Comparison of ENCODE assay signal across 10 mouse cellular contexts in the genomic region with DNA sequence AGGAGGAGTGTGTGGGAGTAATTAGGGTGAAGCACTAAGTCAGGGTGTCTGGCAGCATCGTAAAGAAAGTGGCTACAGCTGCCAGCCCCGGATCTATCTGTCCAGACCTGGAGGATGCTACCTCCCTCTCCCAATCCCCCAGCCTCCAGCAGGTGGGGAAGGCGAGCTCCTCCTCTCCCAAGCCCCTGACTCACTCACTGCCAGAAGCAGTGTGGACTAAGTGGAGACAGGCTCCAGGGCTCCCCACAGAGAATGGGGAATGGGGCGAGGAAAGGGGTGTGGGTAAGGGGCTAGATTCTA. TPM values are rescaled to one million over a fixed set of nuclear protein-coding genes. Genes with fewer than 3 reads are reported as not detected.
DNase-seq lines count a peak whose midpoint lies in the region; ATAC-seq and TF ChIP-seq lines count a peak whose summit lies in the region.
"Had no signal": no experiment of that assay in that cellular context is flagged by ENCODE, and none has a peak within 500 bp of the region (broad histone marks: within the 10 kb centered on the region; RNA-seq: fewer than 3 reads in every experiment).

No protein-coding gene starts in this region.

- H3K4me2 ChIP-seq in hindbrain, embryonic 14.5 days (replicated peaks) = peak overlapping the region; percentile 77
- H3K4me2 ChIP-seq in midbrain, embryonic 14.5 days (ENCODE audit: low read length) = peak overlapping the region; percentile 86

- peak overlapping the region; percentile 52; the same call in 1 of the 2 replicates for H3K9ac ChIP-seq in ES-Bruce4 (ENCODE audit: low read depth, poor library complexity, severe bottlenecking)
- peak overlapping the region; percentile 70 for H3K9ac ChIP-seq in hindbrain, embryonic 14.5 days
- H3K9ac ChIP-seq in midbrain, embryonic 14.5 days (replicated peaks; ENCODE audit: low read length) = peak overlapping the region; percentile 81

- peak overlapping the region; percentile 49 for H3K4me3 ChIP-seq in ES-Bruce4 (ENCODE audit: low read depth, low read length)
- peak overlapping the region; percentile 68 for H3K4me3 ChIP-seq in hindbrain, embryonic 14.5 days (replicated peaks; ENCODE audit: low read length)
- H3K4me3 ChIP-seq in midbrain, embryonic 14.5 days (replicated peaks; ENCODE audit: low read depth, low read length) = peak overlapping the region; percentile 72

- H3K36me3 ChIP-seq in ES-Bruce4 (ENCODE audit: control insufficient read depth, insufficient read depth, low read length, poor library complexity, severe bottlenecking) = no peaks in the 10 kb centered on the region; the same call in 1 of the 2 replicates
- no peaks in the 10 kb centered on the region for H3K36me3 ChIP-seq in hindbrain, embryonic 14.5 days (replicated peaks; ENCODE audit: control insufficient read depth, insufficient read depth)
- peaks cover 6% of the 10 kb centered on the region; the same call in 1 of the 2 replicates for H3K36me3 ChIP-seq in midbrain, embryonic 14.5 days (ENCODE audit: control insufficient read depth, insufficient read depth, low read length)

- H3K27me3 ChIP-seq in ES-Bruce4 (ENCODE audit: control insufficient read depth, insufficient read depth, low read length, poor library complexity, severe bottlenecking) = no peaks in the 10 kb centered on the region
- no peaks in the 10 kb centered on the region for H3K27me3 ChIP-seq in hindbrain, embryonic 14.5 days (ENCODE audit: control insufficient read depth, insufficient read depth, low read length)
- H3K27me3 ChIP-seq in midbrain, embryonic 14.5 days (ENCODE audit: control insufficient read depth, insufficient read depth, low read length) = no peaks in the 10 kb centered on the region

- H3K4me1 ChIP-seq in ES-Bruce4 (ENCODE audit: control insufficient read depth, insufficient read depth, low read length) = peaks cover 2% of the 10 kb centered on the region
- H3K4me1 ChIP-seq in hindbrain, embryonic 14.5 days (replicated peaks; ENCODE audit: control insufficient read depth, insufficient read depth, low read length) = peaks cover 48% of the 10 kb centered on the region
- H3K4me1 ChIP-seq in midbrain, embryonic 14.5 days (ENCODE audit: control insufficient read depth, insufficient read depth, low read length) = peaks cover 59% of the 10 kb centered on the region

- peak; percentile 63 for DNase-seq in brain, embryonic 14.5 days (ENCODE audit: low read depth)
- DNase-seq in hindbrain, embryonic 14.5 days (ENCODE audit: low spot score) = no peak
- peak; percentile 57 for DNase-seq in midbrain, embryonic 14.5 days
- DNase-seq in spleen, postnatal 36 days (ENCODE audit: low spot score in 2 of 2) = no peak
- DNase-seq in ovary, adult 18-20 months (ENCODE audit: low spot score) = no peak
- no peak for DNase-seq in thymus, postnatal 25 days
- DNase-seq: gastrocnemius, postnatal 25 days had no signal

- no peak for ATAC-seq in hindbrain, embryonic 14.5 days (ENCODE audit: low FRiP score)
- ATAC-seq in midbrain, embryonic 14.5 days (ENCODE audit: low FRiP score, low TSS enrichment) = no peak
- ATAC-seq in monocyte, adult 5-6 weeks (replicated peaks; ENCODE audit: insufficient number of reproducible peaks, low FRiP score, low TSS enrichment, poor library complexity, severe bottlenecking) = no peak

- H3K9me3 ChIP-seq in ES-Bruce4 (replicated peaks; ENCODE audit: control insufficient read depth, insufficient read depth, low read length, poor library complexity, severe bottlenecking) = no peaks in the 10 kb centered on the region
- H3K9me3 ChIP-seq in hindbrain, embryonic 14.5 days (ENCODE audit: control insufficient read depth, low read length) = no peaks in the 10 kb centered on the region
- H3K9me3 ChIP-seq in midbrain, embryonic 14.5 days (ENCODE audit: control insufficient read depth, low read length) = no peaks in the 10 kb centered on the region

- WGBS in hindbrain, embryonic 14.5 days = 14% methylated on average over 4 of the region's 4 CpGs
- 6% methylated on average over 4 of the region's 4 CpGs for WGBS in midbrain, embryonic 14.5 days

- TF ChIP-seq EP300 in ES-Bruce4 (IDR thresholded peaks at IDR 0.05; ENCODE audit: insufficient read depth, low read depth, low read length) = no peak

- no peak for TF ChIP-seq POLR2A in ES-Bruce4 (IDR thresholded peaks at IDR 0.05; ENCODE audit: insufficient read depth, low read length)
- no peak for TF ChIP-seq POLR2A in brain, embryonic 14.5 days (IDR thresholded peaks at IDR 0.05; ENCODE audit: borderline replicate concordance, extremely low read depth, insufficient read depth, insufficient read length, poor library complexity, severe bottlenecking)

- peak; percentile 17 for TF ChIP-seq CTCF in ES-Bruce4 (IDR thresholded peaks at IDR 0.05; ENCODE audit: low read depth, low read length)
- peak; percentile 29; the same call in 1 of the 2 replicates for TF ChIP-seq CTCF in brain, embryonic 14.5 days (IDR thresholded peaks at IDR 0.05; ENCODE audit: borderline replicate concordance, extremely low read depth, insufficient read depth, insufficient read length)

- H3K27ac ChIP-seq in ES-Bruce4 (ENCODE audit: insufficient read depth, low read length) = no peak overlapping the region
- H3K27ac ChIP-seq in hindbrain, embryonic 14.5 days = peak overlapping the region; percentile 51; the same call in 1 of the 2 replicates
- H3K27ac ChIP-seq in midbrain, embryonic 14.5 days (replicated peaks; ENCODE audit: low read depth, low read length) = peak overlapping the region; percentile 78; the same call in 1 of the 2 replicates

RNA-seq across cellular contexts. Expression of gene Igsf9, which starts 1.7 kb away (rescaled TPM):
- 40.5 and 40.6 TPM in 2 replicates for polyA plus RNA-seq in ES-Bruce4 (2011; ENCODE audit: insufficient read depth, insufficient read length, low read depth, missing spikeins)
- polyA plus RNA-seq in brain, embryonic 14.5 days (2012; rRNA removed) = 129 and 161 TPM in 2 replicates
- polyA plus RNA-seq in hindbrain, embryonic 14.5 days (2014; fragmentation: Nextera tagmentation; extraction: Ambion mirVana) = 27.6 and 28.5 TPM in 2 replicates
- 49.6 and 52.6 TPM in 2 replicates for polyA plus RNA-seq in midbrain, embryonic 14.5 days (2014; fragmentation: Nextera tagmentation; extraction: Ambion mirVana)
- 1.1 to 6.0 TPM (median 1.2 TPM) in 3 replicates for total RNA-seq in monocyte, adult 5-6 weeks (2017)

RNA-seq across cellular contexts. Expression of gene Slamf9, which starts 8.2 kb away (rescaled TPM):
- polyA plus RNA-seq in ES-Bruce4 (2011; ENCODE audit: insufficient read depth, insufficient read length, low read depth, missing spikeins) = 0.46 and 0.85 TPM in 2 replicates
- polyA plus RNA-seq in brain, embryonic 14.5 days (2012; rRNA removed) = 0.16 and 0.18 TPM in 2 replicates
- polyA plus RNA-seq in hindbrain, embryonic 14.5 days (2014; fragmentation: Nextera tagmentation; extraction: Ambion mirVana) = 0.15 and 0.26 TPM in 2 replicates
- 0.32 TPM in 1 of 2 replicates, not detected in the other for polyA plus RNA-seq in midbrain, embryonic 14.5 days (2014; fragmentation: Nextera tagmentation; extraction: Ambion mirVana)
- total RNA-seq in monocyte, adult 5-6 weeks (2017) = 17.0 to 25.6 TPM (median 21.4 TPM) in 3 replicates
- total RNA-seq: layer of hippocampus, postnatal 25 days had no signal

RNA-seq across cellular contexts. Expression of gene Tagln2, which starts 16.5 kb away (rescaled TPM):
- polyA plus RNA-seq in ES-Bruce4 (2011; ENCODE audit: insufficient read depth, insufficient read length, low read depth, missing spikeins) = 269 and 312 TPM in 2 replicates
- polyA plus RNA-seq in brain, embryonic 14.5 days (2012; rRNA removed) = 37.3 and 44.7 TPM in 2 replicates
- polyA plus RNA-seq in hindbrain, embryonic 14.5 days (2014; fragmentation: Nextera tagmentation; extraction: Ambion mirVana) = 53.0 and 62.6 TPM in 2 replicates
- polyA plus RNA-seq in midbrain, embryonic 14.5 days (2014; fragmentation: Nextera tagmentation; extraction: Ambion mirVana) = 25.7 and 43.5 TPM in 2 replicates
- total RNA-seq in monocyte, adult 5-6 weeks (2017) = 185 to 298 TPM (median 202 TPM) in 3 replicates

RNA-seq across cellular contexts. Expression of gene Cfap45, which starts 37.3 kb away (rescaled TPM):
- 2.1 and 2.3 TPM in 2 replicates for polyA plus RNA-seq in ES-Bruce4 (2011; ENCODE audit: insufficient read depth, insufficient read length, low read depth, missing spikeins)
- 1.8 and 2.8 TPM in 2 replicates for polyA plus RNA-seq in brain, embryonic 14.5 days (2012; rRNA removed)
- polyA plus RNA-seq in hindbrain, embryonic 14.5 days (2014; fragmentation: Nextera tagmentation; extraction: Ambion mirVana) = 3.7 and 5.5 TPM in 2 replicates
- polyA plus RNA-seq in midbrain, embryonic 14.5 days (2014; fragmentation: Nextera tagmentation; extraction: Ambion mirVana) = 1.9 and 2.2 TPM in 2 replicates
- 7.5 TPM in 1 of 3 replicates, not detected in the others for total RNA-seq in monocyte, adult 5-6 weeks (2017)
- total RNA-seq: gastrocnemius, postnatal 25 days had no signal

Comparison
In these comparisons a context has a peak if more than half of its experiments do, and no peak if none do; other contexts are left out.
1. DNase-seq: peak in brain, embryonic 14.5 days (single experiment) and midbrain, embryonic 14.5 days (single experiment); none in hindbrain, embryonic 14.5 days (single experiment), spleen, postnatal 36 days (0 of 2), ovary, adult 18-20 months (single experiment) and thymus, postnatal 25 days (single experiment).
2. Peak in every context shown above with its lines, with median percentiles within 50 percentile points of each other: H3K4me3 ChIP-seq and H3K9ac ChIP-seq.